Mouse (Mus musculus): ENCODE results near the gene Srsf2. TPM values are rescaled to one million over a fixed set of nuclear protein-coding genes. Genes with fewer than 3 reads are reported as not detected.
"Not testable (repeated sequence)": the region's sequence is repeated elsewhere in the genome, so short reads cannot be mapped to it uniquely, and the experiment has no call there.

Srsf2 gene
- 663 and 697 TPM in 2 replicates for polyA plus RNA-seq (2014; fragmentation: Nextera tagmentation; extraction: Ambion mirVana)

DNA sequence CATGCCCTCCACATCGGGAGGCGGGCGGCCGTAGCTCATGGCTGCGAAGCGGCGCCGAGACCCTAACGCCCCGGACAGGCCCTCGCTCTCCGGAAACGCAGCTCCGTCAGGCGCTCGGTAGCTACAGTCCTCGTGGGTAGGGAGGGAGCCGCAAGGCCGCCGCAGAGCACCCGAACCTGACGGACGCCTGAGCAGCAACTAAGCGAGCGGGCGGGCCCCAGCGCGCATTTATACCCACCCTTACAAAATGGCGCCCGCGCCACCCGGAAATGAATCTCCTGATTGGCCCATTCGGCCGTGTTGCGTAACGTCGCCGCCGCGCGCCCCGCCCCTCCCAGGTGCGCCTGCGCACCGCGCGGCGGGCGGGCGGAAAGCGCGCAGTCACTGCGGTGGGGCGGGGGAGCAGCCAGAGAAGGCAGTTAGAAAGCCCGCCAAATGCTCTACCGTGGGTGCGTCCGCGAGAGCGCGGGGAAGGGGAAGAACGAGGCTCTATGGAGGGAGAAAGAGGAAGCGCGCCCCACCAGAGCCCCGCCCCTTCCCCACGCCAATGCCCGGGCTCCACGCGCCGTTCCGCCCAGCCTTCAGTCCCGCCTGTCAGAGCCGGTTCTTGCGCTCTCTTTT lies at the start of gene Srsf2:
Gene Srsf2 (minus strand): TSS at position 204 of the 621 bp plus-strand sequence.
- Histone ChIP-seq H3K9me3 (ENCODE audit: control insufficient read depth, low read length) (no peaks in the 10 kb centered on the region), H3K27ac (replicated peaks; ENCODE audit: low read depth, low read length) (peak within 1 kb of the TSS; percentile 99), H3K36me3 (ENCODE audit: control insufficient read depth, insufficient read depth, low read length) (peaks cover 36% of the 10 kb centered on the region), H3K27me3 (replicated peaks; ENCODE audit: control insufficient read depth, insufficient read depth, low read length) (no peaks in the 10 kb centered on the region), H3K9ac (ENCODE audit: low read depth, low read length) (peak within 1 kb of the TSS; percentile 99), H3K4me2 (ENCODE audit: low read depth, low read length) (peak within 1 kb of the TSS; percentile 67), H3K4me1 (ENCODE audit: control insufficient read depth, insufficient read depth, low read length) (peaks cover 12% of the 10 kb centered on the region), H3K4me3 (ENCODE audit: low read depth, low read length) (peak within 1 kb of the TSS; percentile 99)
- ATAC-seq (ENCODE audit: low read depth) (peak; percentile 88), DNase-seq (ENCODE audit: low spot score) (peak; percentile 98)
- under 1% methylated on average over 29 of the region's 74 CpGs for WGBS

DNA sequence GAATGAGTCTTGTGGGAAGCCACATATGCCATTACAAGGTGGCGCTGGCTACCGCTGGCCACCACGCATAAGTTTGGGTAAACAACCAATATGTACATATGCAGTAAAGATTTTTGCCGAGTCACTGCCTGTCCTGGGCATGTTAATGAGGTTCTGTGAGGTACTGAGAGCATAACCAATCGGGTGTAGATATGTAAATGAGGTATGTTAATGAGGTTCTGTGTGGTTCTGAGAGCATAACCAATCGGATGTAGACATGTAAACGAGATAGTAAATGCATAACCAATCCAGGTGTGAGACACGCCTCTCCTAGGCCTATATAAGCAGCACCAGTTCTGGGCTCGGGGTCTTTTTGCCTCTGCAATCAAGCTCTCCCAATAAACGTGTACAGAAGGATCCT lies 49.7 kb upstream of the Srsf2 start:
- H3K36me3 ChIP-seq (ENCODE audit: control insufficient read depth, insufficient read depth, low read length); H3K9ac ChIP-seq (ENCODE audit: low read depth, low read length); ATAC-seq (ENCODE audit: low read depth); H3K4me1 ChIP-seq (ENCODE audit: control insufficient read depth, insufficient read depth, low read length); H3K4me3 ChIP-seq (ENCODE audit: low read depth, low read length); H3K27ac ChIP-seq (replicated peaks; ENCODE audit: low read depth, low read length); H3K9me3 ChIP-seq (ENCODE audit: control insufficient read depth, low read length); DNase-seq (ENCODE audit: low spot score); H3K4me2 ChIP-seq (ENCODE audit: low read depth, low read length): not testable (repeated sequence)
- peaks cover 10% of the 10 kb centered on the region for H3K27me3 ChIP-seq (replicated peaks; ENCODE audit: control insufficient read depth, insufficient read depth, low read length)
- WGBS = 89% methylated on average over 10 of the region's 10 CpGs

DNA sequence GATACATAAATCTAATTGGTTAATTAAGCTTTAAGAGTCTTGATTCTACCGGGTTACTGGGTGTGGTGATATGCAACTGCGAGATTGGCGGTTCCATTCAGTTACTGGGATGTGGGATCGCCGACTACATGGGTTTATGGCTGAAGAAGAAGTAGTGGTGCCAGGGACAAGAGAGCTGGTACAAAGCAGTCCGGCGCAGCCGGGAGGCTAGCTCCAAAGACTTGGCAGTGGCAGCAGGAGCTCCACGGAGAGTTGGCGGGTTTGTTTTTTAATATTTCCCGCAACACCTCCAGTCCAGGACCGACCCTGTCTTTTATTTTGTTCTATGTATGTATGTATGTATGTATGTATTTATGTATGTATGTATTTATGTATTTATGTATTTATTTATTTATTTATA lies 46.4 kb upstream of the Srsf2 start:
- H3K27ac ChIP-seq (replicated peaks; ENCODE audit: low read depth, low read length) = no peak overlapping the region
- ATAC-seq (ENCODE audit: low read depth) (no peak), DNase-seq (ENCODE audit: low spot score) (no peak)
- no peak overlapping the region for H3K4me3 ChIP-seq (ENCODE audit: low read depth, low read length)
- no peaks in the 10 kb centered on the region for H3K36me3 ChIP-seq (ENCODE audit: control insufficient read depth, insufficient read depth, low read length)
- H3K9ac ChIP-seq (ENCODE audit: low read depth, low read length) = no peak overlapping the region
- H3K27me3 ChIP-seq (replicated peaks; ENCODE audit: control insufficient read depth, insufficient read depth, low read length) = peaks cover 2% of the 10 kb centered on the region
- H3K4me2 ChIP-seq (ENCODE audit: low read depth, low read length) = no peak overlapping the region
- no peaks in the 10 kb centered on the region for H3K4me1 ChIP-seq (ENCODE audit: control insufficient read depth, insufficient read depth, low read length)
- H3K9me3 ChIP-seq (ENCODE audit: control insufficient read depth, low read length) = no peaks in the 10 kb centered on the region
- 93% methylated on average over 12 of the region's 12 CpGs for WGBS

DNA sequence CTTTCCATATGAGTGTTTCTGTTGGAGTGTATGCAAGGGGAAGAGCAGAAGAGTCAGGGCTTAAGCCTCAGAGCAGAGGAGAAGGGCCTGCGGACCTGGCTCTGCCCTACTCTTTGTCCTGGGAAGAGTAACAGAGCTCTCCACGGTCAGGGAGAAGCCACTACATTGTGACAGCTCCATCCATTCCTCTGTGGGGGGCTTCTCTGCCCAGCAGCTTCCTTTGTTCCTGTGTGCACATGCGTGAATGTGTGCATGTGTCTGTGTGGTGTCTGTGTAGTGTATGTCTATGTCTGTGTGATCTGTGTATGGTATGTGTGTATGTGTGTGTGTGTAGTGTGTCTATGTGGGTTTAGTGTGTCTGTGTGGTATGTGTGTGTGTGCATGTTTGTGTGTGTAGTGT lies 42.5 kb upstream of the Srsf2 start:
- DNase-seq (ENCODE audit: low spot score) (no peak), ATAC-seq (ENCODE audit: low read depth) (no peak)
- Histone ChIP-seq H3K27me3 (replicated peaks; ENCODE audit: control insufficient read depth, insufficient read depth, low read length) (no peaks in the 10 kb centered on the region), H3K9ac (ENCODE audit: low read depth, low read length) (no peak overlapping the region), H3K9me3 (ENCODE audit: control insufficient read depth, low read length) (no peaks in the 10 kb centered on the region), H3K4me1 (ENCODE audit: control insufficient read depth, insufficient read depth, low read length) (no peaks in the 10 kb centered on the region), H3K27ac (replicated peaks; ENCODE audit: low read depth, low read length) (no peak overlapping the region), H3K4me2 (ENCODE audit: low read depth, low read length) (no peak overlapping the region), H3K4me3 (ENCODE audit: low read depth, low read length) (no peak overlapping the region), H3K36me3 (ENCODE audit: control insufficient read depth, insufficient read depth, low read length) (no peaks in the 10 kb centered on the region)
- 65% methylated on average over 3 of the region's 3 CpGs for WGBS

DNA sequence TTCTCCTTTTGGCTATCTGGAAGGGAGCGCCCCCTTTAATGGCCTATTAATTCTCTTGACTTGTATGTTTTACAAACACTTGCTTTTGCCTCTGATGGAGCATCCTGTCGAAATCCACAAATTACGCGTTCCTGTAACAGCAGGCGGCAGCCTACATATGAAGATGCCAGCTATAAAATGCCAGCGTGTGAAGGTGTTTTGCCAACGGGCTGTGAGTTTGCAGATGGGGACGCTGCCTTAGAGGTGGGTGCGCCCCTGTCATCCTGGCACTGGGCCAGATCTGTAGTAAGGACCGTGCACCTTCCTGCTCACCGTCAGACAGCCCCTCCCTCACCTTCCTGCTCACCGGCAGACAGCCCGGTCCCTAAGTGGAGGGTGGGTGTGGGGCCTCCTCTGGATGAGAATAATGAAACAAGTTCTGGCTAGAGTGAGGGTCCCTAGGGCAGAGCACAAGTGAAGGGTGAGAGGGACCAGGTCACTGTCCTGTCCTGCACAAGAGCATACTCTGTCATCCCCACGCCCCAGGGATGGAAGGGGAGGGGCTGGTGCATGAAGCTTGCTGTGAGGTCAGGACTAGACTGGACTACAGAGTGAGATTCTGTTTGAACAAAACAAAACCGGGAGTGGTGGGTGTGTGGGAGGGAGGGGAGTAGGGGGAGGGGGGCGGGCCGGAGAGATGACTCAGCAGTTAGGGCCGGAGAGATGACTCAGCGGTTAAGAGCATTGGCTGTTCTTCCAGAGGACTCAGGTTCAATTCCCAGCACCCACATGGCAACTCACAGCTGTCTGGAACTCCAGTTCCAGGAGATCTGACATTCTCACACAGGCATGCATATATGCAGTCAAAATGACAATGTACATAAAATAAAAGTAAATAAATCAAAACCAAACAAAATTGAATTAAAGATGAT lies 40.9 kb upstream of the Srsf2 start:
- Histone ChIP-seq H3K27ac (replicated peaks; ENCODE audit: low read depth, low read length) (no peak overlapping the region), H3K27me3 (replicated peaks; ENCODE audit: control insufficient read depth, insufficient read depth, low read length) (no peaks in the 10 kb centered on the region), H3K36me3 (ENCODE audit: control insufficient read depth, insufficient read depth, low read length) (no peaks in the 10 kb centered on the region), H3K9me3 (ENCODE audit: control insufficient read depth, low read length) (no peaks in the 10 kb centered on the region), H3K4me3 (ENCODE audit: low read depth, low read length) (no peak overlapping the region), H3K4me1 (ENCODE audit: control insufficient read depth, insufficient read depth, low read length) (no peaks in the 10 kb centered on the region), H3K9ac (ENCODE audit: low read depth, low read length) (no peak overlapping the region), H3K4me2 (ENCODE audit: low read depth, low read length) (no peak overlapping the region)
- ATAC-seq (ENCODE audit: low read depth) (no peak), DNase-seq (ENCODE audit: low spot score) (no peak)
- WGBS = 65% methylated on average over 19 of the region's 19 CpGs

DNA sequence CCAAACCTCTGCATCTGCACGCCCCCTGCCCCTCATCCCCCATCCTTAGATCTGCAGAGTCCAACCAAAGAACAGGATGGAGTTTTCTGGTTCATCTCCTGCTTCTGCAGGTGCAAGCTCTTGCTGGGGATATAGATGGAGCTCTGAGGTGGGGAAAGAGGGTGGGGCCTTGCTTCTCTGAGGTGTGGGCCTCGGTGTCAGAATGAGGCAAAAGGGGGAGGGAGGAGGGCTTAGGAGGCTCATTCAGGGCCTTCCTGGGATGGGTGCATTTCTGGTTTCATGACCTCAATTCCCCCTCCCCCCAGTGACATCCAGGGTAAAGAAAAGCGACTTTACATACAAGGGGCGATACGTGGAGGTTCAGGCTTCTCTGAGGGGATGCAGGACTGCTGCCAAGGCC lies 34.2 kb upstream of the Srsf2 start:
- no peak overlapping the region for H3K27ac ChIP-seq (replicated peaks; ENCODE audit: low read depth, low read length)
- no peak overlapping the region for H3K4me3 ChIP-seq (ENCODE audit: low read depth, low read length)
- H3K27me3 ChIP-seq (replicated peaks; ENCODE audit: control insufficient read depth, insufficient read depth, low read length) = no peaks in the 10 kb centered on the region
- no peak for DNase-seq (ENCODE audit: low spot score)
- no peaks in the 10 kb centered on the region for H3K9me3 ChIP-seq (ENCODE audit: control insufficient read depth, low read length)
- no peak overlapping the region for H3K4me2 ChIP-seq (ENCODE audit: low read depth, low read length)
- WGBS = 51% methylated on average over 5 of the region's 5 CpGs
- no peak for ATAC-seq (ENCODE audit: low read depth)
- 0 out of 2 replicates have a peak overlapping the region, but pooled peaks have one; percentile 8 for H3K9ac ChIP-seq (ENCODE audit: low read depth, low read length)
- no peaks in the 10 kb centered on the region for H3K36me3 ChIP-seq (ENCODE audit: control insufficient read depth, insufficient read depth, low read length)
- no peaks in the 10 kb centered on the region for H3K4me1 ChIP-seq (ENCODE audit: control insufficient read depth, insufficient read depth, low read length)

DNA sequence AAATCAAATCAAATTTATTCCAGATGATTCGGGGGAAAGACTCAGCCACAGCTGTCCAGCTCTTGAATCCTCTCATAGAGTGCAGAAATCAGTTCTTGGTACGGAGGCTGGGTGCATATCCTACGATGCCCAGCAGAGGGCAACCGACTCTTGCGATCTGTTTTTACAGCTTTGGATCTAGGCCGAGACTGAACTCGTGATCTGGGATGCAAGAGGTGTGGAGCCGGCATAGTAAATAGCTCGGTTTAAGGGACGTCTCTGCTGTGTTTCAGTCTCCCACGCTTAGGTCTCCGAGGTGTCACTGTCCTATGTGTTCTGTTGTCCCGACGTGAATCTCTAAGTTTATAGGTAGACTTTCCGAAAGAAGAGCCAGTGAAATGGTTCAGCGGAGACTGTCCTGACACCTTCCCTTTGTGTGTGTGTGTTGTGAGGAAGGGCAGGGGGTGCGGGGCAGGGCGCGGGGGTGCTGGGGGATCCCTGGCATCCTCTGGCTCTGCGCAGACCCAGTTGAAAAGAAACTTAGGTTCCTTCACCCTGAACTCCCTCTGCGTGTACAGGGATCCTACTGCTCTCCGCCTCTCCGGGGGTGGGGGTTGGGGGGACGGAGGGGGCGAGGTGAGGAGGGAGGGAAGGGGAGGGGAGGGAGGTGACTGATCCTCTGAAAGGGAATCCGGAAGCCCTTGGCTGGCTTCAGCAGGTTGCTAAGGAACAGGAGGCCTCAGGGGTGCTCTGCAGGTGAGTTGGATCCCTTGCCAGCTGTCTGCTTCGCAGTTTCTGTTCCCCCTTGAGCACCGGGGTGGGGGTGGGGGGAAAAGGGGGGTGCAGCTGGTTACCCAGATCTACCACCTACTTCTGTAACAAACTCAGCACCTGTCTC lies 32.6 kb upstream of the Srsf2 start:
- no peaks in the 10 kb centered on the region for H3K27me3 ChIP-seq (replicated peaks; ENCODE audit: control insufficient read depth, insufficient read depth, low read length)
- no peaks in the 10 kb centered on the region for H3K36me3 ChIP-seq (ENCODE audit: control insufficient read depth, insufficient read depth, low read length)
- H3K27ac ChIP-seq (replicated peaks; ENCODE audit: low read depth, low read length) = no peak overlapping the region; the same call in 1 of the 2 replicates
- no peaks in the 10 kb centered on the region for H3K4me1 ChIP-seq (ENCODE audit: control insufficient read depth, insufficient read depth, low read length)
- peak; percentile 86 for ATAC-seq (ENCODE audit: low read depth)
- peak; percentile 93 for DNase-seq (ENCODE audit: low spot score)
- H3K4me3 ChIP-seq (ENCODE audit: low read depth, low read length) = peak overlapping the region; percentile 35
- 4% methylated on average over 26 of the region's 28 CpGs for WGBS
- H3K4me2 ChIP-seq (ENCODE audit: low read depth, low read length) = peak overlapping the region; percentile 61
- no peaks in the 10 kb centered on the region for H3K9me3 ChIP-seq (ENCODE audit: control insufficient read depth, low read length)
- H3K9ac ChIP-seq (ENCODE audit: low read depth, low read length) = peak overlapping the region; percentile 49

DNA sequence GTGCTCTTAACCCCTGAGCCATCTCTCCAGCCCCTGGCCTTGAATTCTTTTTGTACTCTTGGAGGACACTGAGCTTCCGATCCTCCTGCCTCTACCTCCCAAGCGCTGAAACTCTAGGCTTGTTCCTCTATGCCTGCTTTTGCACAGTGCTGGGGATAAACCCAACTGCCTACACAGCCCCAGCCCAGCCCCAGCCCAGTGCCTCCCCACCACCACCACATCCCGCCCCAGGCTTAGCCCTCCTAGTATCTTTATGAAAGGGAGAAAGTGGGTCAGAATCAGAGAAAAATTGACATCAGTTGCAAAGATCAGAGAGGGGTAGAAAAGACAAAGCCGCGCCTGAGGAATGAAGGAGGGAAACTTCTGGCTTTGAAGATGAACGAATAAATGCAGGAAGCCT lies 31.2 kb upstream of the Srsf2 start:
- H3K9me3 ChIP-seq (ENCODE audit: control insufficient read depth, low read length) = no peaks in the 10 kb centered on the region
- DNase-seq (ENCODE audit: low spot score) (no peak), ATAC-seq (ENCODE audit: low read depth) (no peak)
- H3K4me1 ChIP-seq (ENCODE audit: control insufficient read depth, insufficient read depth, low read length) = no peaks in the 10 kb centered on the region
- H3K36me3 ChIP-seq (ENCODE audit: control insufficient read depth, insufficient read depth, low read length) = no peaks in the 10 kb centered on the region
- no peak overlapping the region for H3K4me3 ChIP-seq (ENCODE audit: low read depth, low read length)
- WGBS = 81% methylated on average over 6 of the region's 6 CpGs
- no peak overlapping the region for H3K27ac ChIP-seq (replicated peaks; ENCODE audit: low read depth, low read length)
- H3K27me3 ChIP-seq (replicated peaks; ENCODE audit: control insufficient read depth, insufficient read depth, low read length) = no peaks in the 10 kb centered on the region
- H3K9ac ChIP-seq (ENCODE audit: low read depth, low read length) = no peak overlapping the region
- no peak overlapping the region for H3K4me2 ChIP-seq (ENCODE audit: low read depth, low read length)
